Mouse (Mus musculus): ENCODE measurements around the gene Aurka.

GRCm38 (mm10) chr2:172371258-172371657, 923 bp upstream of the Aurka start:
- TF ChIP-seq CHD2 (IDR thresholded peaks at IDR 0.05; ENCODE audit: low read depth, low read length): no peak
- no peak for TF ChIP-seq HCFC1 (IDR thresholded peaks at IDR 0.05; ENCODE audit: borderline replicate concordance, insufficient read depth, low read length)
- no peak for TF ChIP-seq ZNF384 (IDR thresholded peaks at IDR 0.05; ENCODE audit: low read depth, low read length)
- TF ChIP-seq ZC3H11A (IDR thresholded peaks at IDR 0.05; ENCODE audit: borderline replicate concordance, low read depth, low read length): no peak
- TF ChIP-seq MAFK (IDR thresholded peaks at IDR 0.05; ENCODE audit: insufficient read depth, low read depth, low read length): no peak
